Mouse (Mus musculus) heart, postnatal 36 days (tissue): ENCODE measurements around the gene Snf8. TPM values are rescaled to one million over a fixed set of nuclear protein-coding genes. Genes with fewer than 3 reads are reported as not detected.

Experiments
- DNase-seq, 2 experiments: peaks; one replicate each; pipeline ENCODE4 v3.0.0; 2021 to 2022
- intact Hi-C: fragments of 180-260 bp; cut with DNase I; formaldehyde crosslinking; loops from one replicate; pipeline ENCODE4 v1.15.1; 2025
- total RNA-seq, 2 experiments: library from RNA; stranded (reverse); gene quantifications; 2 replicates each; pipeline ENCODE4 v1.2.3; 2021

Snf8 gene
- total RNA-seq, 2 experiments from 2014 or later, result 44.1 to 46.2 TPM

- no peak for DNase-seq
- intact Hi-C loops, result no loop called here
Measured at GRCm38 (mm10) chr11:96015421-96015820, 19.3 kb upstream of the Snf8 start.

- DNase-seq, result no peak
- intact Hi-C loops, result no loop called here
Measured at GRCm38 (mm10) chr11:96017941-96018351, 16.7 kb upstream of the Snf8 start.

- intact Hi-C loops, result no loop called here
Measured at GRCm38 (mm10) chr11:96020622-96021021, 14.1 kb upstream of the Snf8 start.

GRCm38 (mm10) chr11:96028130-96028529 is 6.6 kb upstream of the Snf8 start:
- no peak for DNase-seq
- intact Hi-C loops, result no loop called here

More at GRCm38 (mm10) chr11:96020622-96021021, 14.1 kb upstream of the Snf8 start:
- DNase-seq, result no peak

GRCm38 (mm10) chr11:96030571-96030970 is 4.1 kb upstream of the Snf8 start:
- no peak for DNase-seq
- intact Hi-C loops, result loop anchor here (5.0 kb wide), 1 partner anchor 47 kb away; the partner anchor contains the start of gene Atp5g1

GRCm38 (mm10) chr11:96031701-96032100 is 3.0 kb upstream of the Snf8 start:
- intact Hi-C loops, result loop anchor here (5.0 kb wide), 1 partner anchor 46 kb away; the partner anchor contains the start of gene Atp5g1
- DNase-seq, result no peak

GRCm38 (mm10) chr11:96033264-96033663 is 1.4 kb upstream of the Snf8 start:
- DNase-seq, result no peak
- intact Hi-C loops, result loop anchor here (5.0 kb wide), 1 partner anchor 44 kb away; the partner anchor contains the start of gene Atp5g1

- intact Hi-C loops, result loop anchor here (2.0 to 5.0 kb wide), 3 partner anchors 25 to 43 kb away; partner anchors contain the start of genes Atp5g1 and Ube2z
- DNase-seq, result no peak
Measured at GRCm38 (mm10) chr11:96034116-96034515, 569 bp upstream of the Snf8 start.

- DNase-seq, result no peak
Measured at GRCm38 (mm10) chr11:96035133-96035532, 448 bp downstream of the Snf8 start.

GRCm38 (mm10) chr11:96037499-96037898 is 2.8 kb downstream of the Snf8 start:
- DNase-seq, result no peak

More at GRCm38 (mm10) chr11:96035133-96035532, 448 bp downstream of the Snf8 start:
- intact Hi-C loops, result loop anchor here (2.0 kb wide), 2 partner anchors 26 to 30 kb away; partner anchors contain the start of gene Ube2z

GRCm38 (mm10) chr11:96038560-96038959 is 3.9 kb downstream of the Snf8 start:
- intact Hi-C loops, result no loop called here
- no peak for DNase-seq

More at GRCm38 (mm10) chr11:96037499-96037898, 2.8 kb downstream of the Snf8 start:
- intact Hi-C loops, result no loop called here

GRCm38 (mm10) chr11:96044803-96045567 is 10.3 kb downstream of the Snf8 start:
- no peak for DNase-seq
- intact Hi-C loops, result no loop called here

GRCm38 (mm10) chr11:96046028-96046427 is 11.3 kb downstream of the Snf8 start:
- no peak for DNase-seq
- intact Hi-C loops, result no loop called here

GRCm38 (mm10) chr11:96046793-96047192 is 12.1 kb downstream of the Snf8 start:
- intact Hi-C loops, result no loop called here
- DNase-seq, result no peak

GRCm38 (mm10) chr11:96047469-96048373 is 13.0 kb downstream of the Snf8 start:
- intact Hi-C loops, result no loop called here
- DNase-seq, result no peak

- intact Hi-C loops, result no loop called here
- no peak for DNase-seq
Measured at GRCm38 (mm10) chr11:96049939-96050338, 15.3 kb downstream of the Snf8 start.

GRCm38 (mm10) chr11:96050854-96051253 is 16.2 kb downstream of the Snf8 start:
- intact Hi-C loops, result no loop called here
- DNase-seq, result no peak

GRCm38 (mm10) chr11:96058309-96058708 is 23.6 kb downstream of the Snf8 start:
- DNase-seq, result no peak
- intact Hi-C loops, result no loop called here

GRCm38 (mm10) chr11:96064521-96065214 is 30.0 kb downstream of the Snf8 start:
- intact Hi-C loops, result loop anchor here (1.0 to 2.0 kb wide), 2 partner anchors 11 to 30 kb away; partner anchors contain the start of genes Atp5g1 and Snf8
- DNase-seq, result peak in 1 of 2 experiments; percentile 18
